Mouse (Mus musculus) central nervous system, embryonic 18 days (tissue): ENCODE results near the gene Mospd2. TPM values are rescaled to one million over a fixed set of nuclear protein-coding genes. Genes with fewer than 3 reads are reported as not detected.

ENCODE experiments used
- polyA plus RNA-seq: library from polyadenylated mRNA; depleted of rRNA; stranded (reverse); fragments of >200 nt; gene quantifications from 2 replicates; pipeline ENCODE4 v1.2.3, GENCODE M21; 2012; rRNA removed

Mospd2 gene
- 18.7 and 20.4 TPM in 2 replicates for polyA plus RNA-seq

DNA sequence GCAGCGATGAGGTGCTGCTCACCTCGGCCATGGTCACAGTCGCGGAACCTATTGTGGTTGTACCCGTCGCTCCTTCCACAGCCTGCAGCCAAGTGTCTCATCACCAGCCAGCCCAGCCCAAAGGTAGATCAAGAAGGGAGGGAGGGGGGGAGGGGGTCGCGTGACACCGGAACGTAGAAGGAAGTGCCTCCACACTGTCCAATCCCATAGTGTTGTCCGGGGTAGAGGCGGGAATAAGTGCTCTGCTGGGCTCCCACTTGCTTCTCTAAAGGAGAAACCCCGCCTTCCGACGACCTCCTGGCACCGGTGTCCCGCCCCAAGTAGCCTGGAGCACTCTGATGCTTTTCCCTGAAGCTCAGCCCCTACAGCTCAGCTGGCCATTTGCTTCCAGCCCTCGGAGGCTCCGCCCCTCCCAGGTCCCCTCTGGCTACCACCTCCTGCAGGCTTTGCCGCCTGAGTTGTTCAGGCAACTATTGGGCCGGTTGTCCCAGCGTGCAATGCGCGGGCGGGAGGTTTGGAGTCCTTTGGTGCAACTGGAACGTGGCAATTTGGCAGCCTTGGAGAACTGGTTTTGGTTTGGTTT, at the start of gene Mospd2, which contains the start of gene Fancb:
TSS of gene Mospd2 (minus strand) at position 183 of the 583 bp plus-strand sequence.
TSS of gene Fancb (plus strand) at position 400 of the 583 bp plus-strand sequence.

DNA sequence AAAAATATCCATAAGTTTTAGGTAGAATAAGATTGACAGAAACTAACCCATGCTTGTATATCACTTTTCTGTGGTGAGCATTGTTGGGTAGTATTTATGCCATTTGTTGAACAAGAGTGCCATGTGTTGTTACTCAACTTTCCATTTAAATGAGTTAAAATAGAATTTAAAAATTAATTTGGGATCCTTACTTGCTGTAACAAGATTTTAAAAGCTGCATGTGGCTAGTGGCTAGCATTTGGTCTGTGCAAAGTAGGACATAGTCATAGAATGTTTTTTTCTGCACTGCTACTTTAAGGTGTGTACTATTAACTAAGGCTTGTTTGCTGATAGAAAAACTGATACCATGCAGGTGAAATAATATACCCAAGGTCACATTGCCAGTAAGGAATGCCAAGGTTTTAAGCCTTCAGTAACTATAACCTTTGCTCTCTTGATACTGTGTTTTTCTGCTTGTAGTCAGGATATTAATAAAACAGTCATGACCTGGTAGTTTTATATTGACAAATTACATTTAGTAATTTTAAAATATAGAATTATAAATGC, 24.7 kb upstream of the Mospd2 start, which contains the start of gene Gm17604:
TSS of gene Gm17604 (minus strand) at position 51 of the 546 bp plus-strand sequence.

Other genes with a start within 250 kb of the Mospd2 start
- 2.4 TPM in 2 replicates for gene Fancb, start 217 bp upstream of the Mospd2 start, polyA plus RNA-seq
- not detected in 2 replicates for gene Gm17604, start 24.5 kb upstream of the Mospd2 start, polyA plus RNA-seq